Mouse (Mus musculus): ENCODE measurements at regions not wholly inside any gene's neighbourhood (a gene's known extent, or its start where the extent isn't known, plus 50 kb on each side); places are given as distances from the start of the nearest gene placed in this dataset.
"Not testable (repeated sequence)": the region's sequence is repeated elsewhere in the genome, so short reads cannot be mapped to it uniquely, and the experiment has no call there.

DNA sequence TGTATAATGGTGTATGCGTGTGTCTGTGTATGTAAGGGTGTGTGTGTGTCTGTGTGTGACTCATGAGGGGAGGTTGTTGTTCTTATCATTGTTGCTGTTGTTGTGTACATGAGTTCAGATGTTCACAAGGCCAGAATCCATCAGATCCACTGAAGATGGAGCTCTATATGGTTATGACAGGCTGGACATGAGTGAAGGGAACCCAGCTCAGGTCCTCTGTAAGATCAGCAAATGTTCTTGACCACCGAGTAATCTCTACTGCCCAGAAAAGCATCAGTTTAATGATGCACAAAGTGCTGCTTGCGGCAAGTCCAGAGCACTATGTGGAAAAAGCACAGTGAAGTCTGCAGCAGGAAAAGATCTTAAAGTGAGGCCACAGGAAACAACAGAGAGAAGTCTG is 77.5 kb downstream of the Gm15319 start:
- not testable (repeated sequence) for H3K36me3 ChIP-seq; H3K4me3 ChIP-seq (replicated peaks); ATAC-seq (ENCODE audit: insufficient read depth, low FRiP score, low read depth); H3K4me2 ChIP-seq; H3K4me1 ChIP-seq; H3K9me3 ChIP-seq; H3K9ac ChIP-seq; H3K27me3 ChIP-seq (replicated peaks); H3K27ac ChIP-seq
- WGBS: 92% methylated on average over 2 of the region's 3 CpGs

DNA sequence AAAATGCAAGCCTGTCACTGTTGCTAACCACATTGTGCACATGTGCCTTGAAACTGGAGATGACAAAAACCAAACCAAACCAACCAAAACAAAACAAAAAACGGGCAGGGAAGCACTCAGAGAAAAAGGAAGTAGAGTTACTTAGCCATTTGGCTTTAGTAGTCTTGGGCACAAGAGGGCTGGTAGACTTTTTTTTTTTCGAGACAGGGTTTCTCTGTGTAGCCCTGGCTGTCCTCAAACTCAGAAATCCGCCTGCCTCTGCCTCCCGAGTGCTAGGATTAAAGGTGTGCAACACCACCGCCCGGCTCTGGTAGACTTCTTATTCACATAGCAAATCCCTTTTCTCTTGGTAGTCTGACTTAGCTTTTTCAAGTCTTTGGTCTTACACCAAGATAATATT is 78.2 kb downstream of the Gm15319 start:
- not testable (repeated sequence) for H3K27me3 ChIP-seq (replicated peaks); H3K9ac ChIP-seq; H3K4me2 ChIP-seq; H3K4me3 ChIP-seq (replicated peaks); H3K27ac ChIP-seq; H3K36me3 ChIP-seq; ATAC-seq (ENCODE audit: insufficient read depth, low FRiP score, low read depth); H3K9me3 ChIP-seq; H3K4me1 ChIP-seq
- WGBS: 76% methylated on average over 6 of the region's 6 CpGs

DNA sequence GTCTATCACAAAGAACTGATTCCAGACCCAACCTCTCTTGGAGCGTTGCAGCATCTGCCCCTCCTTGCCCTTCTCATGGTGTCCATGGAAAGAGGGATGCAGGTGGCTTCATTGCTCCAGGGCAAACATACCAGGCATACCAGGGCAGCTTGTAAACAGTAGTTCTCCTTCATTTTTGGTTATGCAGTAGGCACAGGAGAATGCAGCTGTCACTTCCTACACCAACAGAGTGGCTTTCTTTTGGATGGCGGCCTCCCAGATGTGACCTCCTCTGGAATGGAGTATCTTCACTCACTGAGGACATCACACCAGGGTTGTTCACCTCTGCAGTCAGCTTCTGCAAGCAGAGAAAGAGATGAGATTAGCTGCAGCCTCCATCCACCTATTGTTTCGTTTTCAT is 79.9 kb downstream of the Gm15319 start:
- 50% methylated on average over 1 of the region's 3 CpGs for WGBS
- H3K9me3 ChIP-seq; H3K4me1 ChIP-seq; H3K27me3 ChIP-seq (replicated peaks); H3K36me3 ChIP-seq; H3K4me2 ChIP-seq; H3K27ac ChIP-seq; ATAC-seq (ENCODE audit: insufficient read depth, low FRiP score, low read depth); H3K9ac ChIP-seq; H3K4me3 ChIP-seq (replicated peaks): not testable (repeated sequence)

DNA sequence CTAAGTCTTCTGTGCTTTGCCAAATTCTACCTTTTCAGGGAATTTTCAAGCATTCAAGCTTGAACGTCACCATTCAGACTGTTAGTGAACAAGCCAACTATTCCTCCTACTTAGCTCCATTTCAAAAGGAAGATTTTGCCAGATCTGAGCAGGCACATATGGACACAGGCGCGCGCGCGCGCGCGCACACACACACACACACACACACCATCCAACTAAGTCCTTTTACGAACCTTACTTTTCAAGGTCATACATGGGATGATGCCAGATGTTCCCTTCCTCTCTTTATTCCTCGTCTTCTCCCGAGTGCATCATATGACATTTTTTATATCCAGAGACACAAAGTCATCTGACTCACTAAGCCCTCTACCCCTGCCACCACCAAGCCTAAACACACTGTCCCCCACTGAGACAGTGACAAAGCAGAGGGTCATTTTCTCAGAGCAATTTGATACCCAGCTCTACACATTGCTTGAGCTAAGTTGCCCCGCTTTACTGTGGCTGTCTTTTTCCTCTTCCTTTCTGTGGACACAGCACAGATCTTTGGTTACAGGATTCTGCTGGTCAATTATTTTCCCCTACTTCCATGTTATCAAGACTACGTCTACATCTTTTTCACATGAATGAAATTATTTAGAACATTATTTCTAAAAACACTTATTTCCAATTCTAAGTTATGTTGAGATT is 81.7 kb downstream of the Gm15319 start:
- H3K9ac ChIP-seq; H3K9me3 ChIP-seq; H3K4me1 ChIP-seq; H3K4me2 ChIP-seq; H3K4me3 ChIP-seq (replicated peaks); H3K36me3 ChIP-seq; ATAC-seq (ENCODE audit: insufficient read depth, low FRiP score, low read depth); H3K27ac ChIP-seq; H3K27me3 ChIP-seq (replicated peaks): not testable (repeated sequence)
- WGBS: 93% methylated on average over 14 of the region's 14 CpGs

DNA sequence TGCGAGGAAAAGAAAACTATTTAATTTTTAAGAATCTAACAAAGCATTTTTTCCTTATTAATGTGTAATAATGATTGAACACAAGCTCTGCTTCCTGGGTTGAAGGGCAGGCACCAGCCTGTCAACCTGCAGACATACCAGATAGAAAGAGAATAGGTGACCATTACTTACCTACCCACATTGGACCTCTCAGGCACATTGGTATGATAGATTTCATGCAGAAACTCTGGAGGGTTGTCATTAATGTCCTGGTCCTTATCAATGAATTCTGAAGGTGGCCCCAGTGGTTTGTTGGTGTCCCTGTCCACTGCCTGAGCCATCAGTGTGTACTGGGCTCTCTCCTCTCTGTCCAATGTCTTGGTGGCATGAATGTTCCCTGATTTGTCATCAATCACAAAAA is 85.3 kb downstream of the Gm15319 start:
- H3K4me3 ChIP-seq (replicated peaks); H3K27ac ChIP-seq; H3K9me3 ChIP-seq; ATAC-seq (ENCODE audit: insufficient read depth, low FRiP score, low read depth); H3K36me3 ChIP-seq; H3K9ac ChIP-seq; H3K4me1 ChIP-seq; H3K27me3 ChIP-seq (replicated peaks); H3K4me2 ChIP-seq: not testable (repeated sequence)
- 50% methylated on average over 1 of the region's 1 CpGs for WGBS

DNA sequence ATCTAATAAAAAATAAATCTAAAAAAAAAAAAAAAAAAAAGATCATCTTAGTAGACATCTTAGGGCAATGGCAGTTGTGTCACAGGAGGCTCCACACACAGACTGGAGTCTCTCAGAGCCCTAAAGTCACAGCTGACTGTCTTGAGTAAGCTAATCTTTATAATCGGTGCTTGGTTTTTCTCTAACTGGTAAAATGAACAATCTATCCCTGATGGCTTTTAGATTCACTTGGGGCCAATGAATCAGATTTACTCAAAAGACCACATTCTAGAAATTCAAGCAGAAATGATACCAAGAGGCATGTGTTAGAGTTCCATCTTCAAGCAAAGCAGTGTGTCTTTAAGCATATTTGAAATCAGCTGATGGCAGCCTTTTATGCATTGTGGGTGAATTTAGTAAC is 86.3 kb downstream of the Gm15319 start:
- not testable (repeated sequence) for ATAC-seq (ENCODE audit: insufficient read depth, low FRiP score, low read depth); H3K4me2 ChIP-seq; H3K27me3 ChIP-seq (replicated peaks); H3K4me3 ChIP-seq (replicated peaks); H3K27ac ChIP-seq; H3K9me3 ChIP-seq; H3K9ac ChIP-seq; H3K36me3 ChIP-seq; H3K4me1 ChIP-seq
- WGBS: 85% methylated on average over 1 of the region's 1 CpGs

DNA sequence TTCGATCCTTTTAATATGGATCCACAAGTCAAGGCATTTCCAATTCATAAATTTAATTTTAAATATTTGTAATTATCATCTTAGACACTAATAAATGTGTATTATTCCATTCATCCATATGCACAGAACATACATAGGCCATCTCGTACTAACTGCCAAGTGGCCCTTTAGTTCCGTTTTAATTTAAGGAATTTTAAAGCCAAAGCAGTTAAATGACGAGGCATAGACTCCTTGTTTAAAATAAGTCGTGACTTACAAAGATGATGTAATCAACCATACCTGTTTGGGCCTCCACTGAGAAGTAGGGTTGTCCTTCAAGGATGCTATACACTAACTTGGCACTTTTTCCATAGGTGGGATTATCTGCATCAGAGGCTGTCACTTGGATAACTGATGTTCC is 89.2 kb downstream of the Gm15319 start:
- H3K4me1 ChIP-seq; H3K9me3 ChIP-seq; H3K36me3 ChIP-seq; H3K4me2 ChIP-seq; ATAC-seq (ENCODE audit: insufficient read depth, low FRiP score, low read depth); H3K4me3 ChIP-seq (replicated peaks); H3K27me3 ChIP-seq (replicated peaks); H3K9ac ChIP-seq; H3K27ac ChIP-seq: not testable (repeated sequence)
- 79% methylated on average over 4 of the region's 5 CpGs for WGBS

DNA sequence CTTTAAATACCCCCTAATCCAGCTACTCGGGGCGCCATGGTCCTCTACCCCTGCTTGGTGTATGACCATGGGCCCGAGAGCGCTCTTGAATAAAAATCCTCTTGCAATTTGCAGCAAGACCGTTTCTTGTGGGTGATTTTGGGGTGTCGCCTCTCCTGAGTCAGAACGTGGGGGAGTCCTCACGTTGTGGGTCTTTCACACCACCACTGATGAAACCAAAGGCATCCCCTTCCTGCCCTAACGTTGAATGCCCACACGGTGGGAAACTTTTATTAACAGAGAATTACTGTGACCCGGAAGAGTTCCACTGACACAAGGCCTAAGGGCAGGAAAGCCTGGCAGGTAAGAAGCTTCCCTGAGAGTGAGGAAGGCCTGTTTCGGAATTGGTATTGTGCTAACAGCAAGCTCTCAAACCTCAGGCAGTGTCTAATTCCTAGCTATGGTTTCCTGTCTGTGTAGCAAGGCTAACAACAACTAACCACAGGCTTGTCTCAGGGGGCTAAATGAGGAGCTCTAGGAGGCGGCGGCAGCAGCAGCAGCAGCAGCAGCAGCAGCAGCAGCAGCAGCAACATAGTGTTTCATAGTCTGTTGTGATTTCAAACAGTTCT is 95.4 kb downstream of the Gm15319 start:
- not testable (repeated sequence) for H3K4me2 ChIP-seq; H3K36me3 ChIP-seq; ATAC-seq (ENCODE audit: insufficient read depth, low FRiP score, low read depth); H3K27me3 ChIP-seq (replicated peaks); H3K9me3 ChIP-seq; H3K4me1 ChIP-seq; H3K27ac ChIP-seq; H3K9ac ChIP-seq; H3K4me3 ChIP-seq (replicated peaks)
- WGBS: 82% methylated on average over 14 of the region's 14 CpGs

DNA sequence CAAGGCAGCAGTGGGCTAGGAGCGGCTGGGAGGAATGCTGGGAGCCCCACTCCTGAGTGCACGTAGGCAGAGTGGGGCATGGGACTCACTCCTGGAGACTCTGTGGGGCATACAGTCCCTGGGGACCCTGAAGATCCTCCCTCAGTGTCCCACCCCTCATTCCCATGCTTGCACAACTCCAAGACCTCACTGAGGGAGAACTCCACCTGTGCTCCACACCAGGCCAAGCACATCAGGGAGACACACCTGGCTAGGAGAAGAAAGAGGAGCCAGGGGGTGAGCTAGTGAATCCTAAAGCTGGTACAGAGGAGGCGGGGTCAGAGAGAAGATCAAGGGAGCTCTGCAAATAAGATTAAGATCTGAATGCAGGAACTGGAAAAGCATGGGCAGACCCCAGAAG is 96.2 kb downstream of the Gm15319 start:
- not testable (repeated sequence) for H3K36me3 ChIP-seq; H3K4me3 ChIP-seq (replicated peaks); H3K9me3 ChIP-seq; H3K27me3 ChIP-seq (replicated peaks); H3K27ac ChIP-seq; ATAC-seq (ENCODE audit: insufficient read depth, low FRiP score, low read depth); H3K9ac ChIP-seq; H3K4me1 ChIP-seq; H3K4me2 ChIP-seq
- 86% methylated on average over 3 of the region's 3 CpGs for WGBS

DNA sequence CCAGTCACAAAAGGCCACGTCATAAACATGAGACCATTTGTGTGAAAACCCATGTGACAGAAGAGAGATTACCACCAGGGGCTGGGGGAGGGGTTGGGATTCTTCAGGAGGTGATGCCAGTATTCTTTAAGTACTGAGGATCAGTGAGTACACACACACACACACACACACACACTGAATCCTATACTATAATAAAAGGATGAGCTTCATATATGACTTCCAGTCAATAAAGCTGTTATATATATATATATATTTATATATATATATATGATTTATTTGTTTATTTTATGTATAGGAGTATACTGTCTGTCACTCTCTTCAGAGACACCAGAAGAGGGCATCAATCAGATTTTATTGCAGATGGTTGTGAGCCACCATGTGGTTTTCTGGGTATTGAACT is 98.4 kb downstream of the Gm15319 start:
- not testable (repeated sequence) for H3K27ac ChIP-seq; H3K4me3 ChIP-seq (replicated peaks); H3K4me1 ChIP-seq; H3K9me3 ChIP-seq; H3K36me3 ChIP-seq; H3K9ac ChIP-seq; H3K4me2 ChIP-seq; H3K27me3 ChIP-seq (replicated peaks)
- peak; percentile 53; the same call in 1 of the 2 replicates for ATAC-seq (ENCODE audit: insufficient read depth, low FRiP score, low read depth)
- 63% methylated on average over 1 of the region's 1 CpGs for WGBS

DNA sequence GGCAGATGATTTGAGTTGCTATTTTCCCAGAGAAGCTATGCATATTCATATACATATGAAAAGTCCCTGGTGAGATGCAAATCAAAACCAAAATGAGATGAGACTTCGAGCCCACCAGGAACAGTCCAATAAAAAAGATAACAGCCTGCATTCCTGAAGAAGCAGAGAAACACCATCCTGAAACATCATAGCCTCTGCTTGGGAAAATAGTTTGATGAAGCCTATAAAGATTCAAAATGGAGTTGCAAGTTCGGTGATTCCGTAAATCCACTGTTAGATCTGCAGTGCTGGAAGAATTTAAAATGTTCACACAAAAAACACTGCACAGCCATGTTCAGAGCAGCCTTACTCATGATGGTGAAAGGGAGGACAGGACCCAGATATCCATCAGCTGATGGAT is 98.9 kb downstream of the Gm15319 start:
- not testable (repeated sequence) for ATAC-seq (ENCODE audit: insufficient read depth, low FRiP score, low read depth); H3K4me3 ChIP-seq (replicated peaks); H3K9me3 ChIP-seq; H3K36me3 ChIP-seq; H3K27me3 ChIP-seq (replicated peaks); H3K4me2 ChIP-seq; H3K4me1 ChIP-seq; H3K9ac ChIP-seq; H3K27ac ChIP-seq
- 90% methylated on average over 3 of the region's 3 CpGs for WGBS

DNA sequence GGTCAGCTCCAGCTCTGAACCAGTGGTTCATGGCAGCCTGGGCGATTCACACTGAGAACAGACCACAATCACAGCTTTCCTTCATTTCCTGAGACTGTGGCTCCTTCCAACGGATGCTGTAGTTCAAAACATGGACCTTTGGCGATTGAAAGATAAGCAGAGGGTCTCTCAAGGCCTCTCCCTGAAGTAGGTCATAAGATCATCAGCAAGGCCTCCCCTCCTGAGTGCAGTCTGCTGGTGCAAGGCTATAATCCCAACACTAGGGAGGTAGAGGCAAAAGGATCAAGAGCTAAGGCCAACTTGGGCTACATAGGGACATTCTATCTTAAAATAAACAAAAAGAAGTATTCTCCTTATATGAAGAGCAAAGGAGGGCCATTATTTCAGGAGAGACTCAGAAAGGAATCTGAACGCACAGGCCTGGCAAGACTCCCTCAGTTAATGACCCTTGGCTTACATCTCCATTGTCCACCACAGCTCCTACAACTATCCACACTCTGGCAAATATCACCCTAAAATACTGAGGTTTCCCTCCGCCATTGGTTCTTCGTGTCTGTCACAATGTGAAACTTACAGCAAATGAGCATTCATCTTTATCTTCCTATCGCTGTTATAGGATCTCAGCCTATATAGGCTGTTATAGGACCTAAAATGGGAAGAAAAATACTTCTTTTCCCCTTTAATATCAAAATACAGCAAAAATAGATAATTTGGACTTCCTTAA is 100.0 kb downstream of the Gm15319 start:
- whole genome bisulfite sequencing: 80% methylated on average over 6 of the region's 7 CpGs
- H3K9ac ChIP-seq; H3K4me1 ChIP-seq; H3K36me3 ChIP-seq; H3K9me3 ChIP-seq; ATAC-seq (ENCODE audit: insufficient read depth, low FRiP score, low read depth); H3K4me3 ChIP-seq (replicated peaks); H3K4me2 ChIP-seq; H3K27me3 ChIP-seq (replicated peaks); H3K27ac ChIP-seq: not testable (repeated sequence)
